Mouse (Mus musculus): ENCODE measurements around the gene Plod1.
"Not testable (repeated sequence)": the region's sequence is repeated elsewhere in the genome, so short reads cannot be mapped to it uniquely, and the experiment has no call there.

Plod1 gene

DNA sequence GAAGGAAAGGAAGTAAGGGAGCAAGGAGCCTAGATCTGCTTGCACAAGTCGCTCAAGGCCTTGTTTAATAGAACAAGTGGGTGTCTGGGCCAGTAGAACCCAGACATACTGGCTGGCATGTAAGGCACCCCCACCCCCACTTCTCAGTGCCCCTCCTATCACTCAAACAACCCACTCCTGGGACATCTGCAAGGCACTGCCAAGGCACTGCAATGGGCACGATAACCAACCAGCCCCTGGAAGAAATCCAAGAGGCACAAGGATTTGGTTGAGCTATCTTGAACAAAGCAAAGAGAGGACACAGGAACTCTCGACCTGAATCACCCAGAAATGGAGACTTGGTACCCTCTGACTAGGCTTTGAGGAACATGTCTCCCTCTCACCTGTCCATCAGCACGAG is 48.3 kb downstream of the Plod1 start:
- DNase-seq, result no peak

DNA sequence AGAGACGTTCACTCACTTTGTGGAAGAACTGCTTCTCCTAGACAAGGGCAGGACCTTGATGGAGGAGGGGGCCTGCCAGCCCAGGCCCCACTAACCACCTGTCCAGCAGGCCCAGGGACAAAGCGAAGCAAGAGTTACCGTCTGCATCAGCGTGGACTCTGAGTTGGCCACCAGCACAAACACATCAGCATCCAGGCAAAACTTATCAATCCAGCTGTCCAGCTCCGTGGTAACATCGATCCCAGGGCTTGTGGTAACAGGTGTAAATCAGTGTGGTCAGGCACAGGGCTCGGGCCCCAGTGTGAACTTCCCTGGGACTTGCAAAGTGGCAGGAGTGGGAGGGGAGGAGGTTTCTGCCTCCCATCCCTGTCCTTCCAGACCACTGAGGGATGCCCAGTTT is 49.3 kb downstream of the Plod1 start:
- no peak for DNase-seq

DNA sequence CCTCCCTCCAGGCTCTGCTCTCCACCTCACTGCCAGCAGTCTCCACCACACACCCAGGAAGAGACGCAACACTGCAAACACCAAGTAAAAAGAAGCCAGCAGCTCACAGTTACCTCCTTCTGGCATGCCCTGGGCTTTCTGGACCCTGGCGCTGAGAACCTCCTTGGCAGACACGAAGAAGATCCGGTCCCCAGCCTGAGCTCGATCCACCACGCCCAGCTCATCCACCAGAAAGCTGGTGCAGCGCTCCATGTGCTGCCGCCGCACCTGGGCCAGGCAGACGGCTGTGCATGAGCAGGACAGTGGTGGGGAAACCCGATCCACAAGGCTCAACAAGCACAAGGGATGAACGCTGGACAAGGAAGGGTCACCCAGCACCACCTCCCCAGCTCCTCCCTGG is 50.4 kb downstream of the Plod1 start:
- no peak for DNase-seq

DNA sequence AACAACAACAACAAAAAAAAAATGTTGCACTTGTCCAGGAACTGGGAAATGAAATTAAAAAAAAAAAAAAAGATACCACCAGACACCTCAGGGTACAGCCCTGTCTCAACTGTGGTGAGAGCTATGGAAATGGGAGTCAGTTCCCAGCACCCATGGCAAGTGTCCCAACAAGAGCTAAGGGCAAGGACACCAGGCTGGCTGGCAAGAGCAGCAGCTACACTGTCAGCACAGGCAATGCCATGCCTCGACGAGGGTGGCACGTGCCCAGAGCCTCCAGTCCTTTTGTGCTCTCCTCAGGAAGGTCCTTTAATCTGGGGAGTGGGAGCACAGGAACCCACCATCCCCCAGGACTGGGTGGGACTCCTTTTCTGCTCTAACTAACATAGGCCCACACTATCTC is 52.4 kb downstream of the Plod1 start:
- DNase-seq, result no peak

DNA sequence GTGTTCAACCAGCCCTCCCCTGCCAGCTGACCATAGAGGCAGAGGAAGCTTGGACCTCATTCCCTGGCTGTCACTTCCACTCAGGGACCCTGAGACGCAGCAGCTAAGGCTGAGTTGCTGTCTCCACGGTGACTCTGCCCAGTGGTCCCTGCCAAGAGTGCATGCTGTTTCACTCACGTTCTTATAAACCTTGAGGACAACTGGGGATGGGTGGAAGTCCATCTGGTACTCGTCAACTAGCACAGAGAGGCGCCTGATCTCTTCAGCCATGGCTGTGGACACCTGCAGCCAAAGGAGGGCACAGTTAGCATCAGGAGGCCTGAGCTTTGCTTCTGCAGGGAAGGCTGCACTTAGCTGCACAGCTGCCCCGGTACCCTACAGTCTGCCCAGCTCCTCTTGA is 53.5 kb downstream of the Plod1 start:
- DNase-seq, result no peak

DNA sequence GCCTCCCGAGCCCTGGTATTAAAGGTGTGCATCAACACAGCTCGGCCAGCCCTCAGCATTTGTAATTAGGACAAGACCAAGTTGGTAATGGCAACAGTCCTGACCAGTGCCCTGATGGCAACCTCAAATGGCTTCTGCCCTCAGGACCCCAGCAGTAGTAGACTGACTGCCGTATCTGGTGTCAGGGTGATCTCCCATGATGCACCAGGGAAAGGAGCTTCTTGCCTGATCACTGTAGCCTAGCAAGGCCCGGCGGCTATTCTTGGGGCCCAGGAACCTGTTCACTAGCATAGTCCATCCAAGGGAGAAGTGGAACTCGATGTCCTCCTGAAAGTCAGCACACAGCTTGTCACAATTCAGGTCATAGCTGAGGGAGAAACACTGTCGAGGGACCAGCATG is 54.8 kb downstream of the Plod1 start:
- DNase-seq, result no peak

DNA sequence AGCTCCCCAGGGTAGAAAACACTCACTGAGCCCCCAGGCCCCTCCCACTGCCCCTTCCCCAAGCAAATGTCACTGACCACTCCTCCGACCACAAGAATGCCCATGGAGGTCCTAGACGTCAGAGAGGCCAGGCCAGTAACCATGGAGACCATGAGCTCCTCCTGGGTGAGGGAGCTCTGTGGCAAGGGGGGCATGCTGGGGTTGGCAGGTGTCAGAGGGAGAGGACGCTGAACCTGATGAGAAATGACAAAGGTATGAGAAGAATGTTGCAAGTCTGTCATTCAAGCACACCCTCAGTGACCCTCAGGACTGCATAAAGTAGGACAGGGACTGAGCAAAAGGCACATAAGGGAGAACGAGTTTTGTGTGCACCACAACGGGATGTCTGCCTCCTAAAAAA is 56.7 kb downstream of the Plod1 start:
- no peak for DNase-seq

DNA sequence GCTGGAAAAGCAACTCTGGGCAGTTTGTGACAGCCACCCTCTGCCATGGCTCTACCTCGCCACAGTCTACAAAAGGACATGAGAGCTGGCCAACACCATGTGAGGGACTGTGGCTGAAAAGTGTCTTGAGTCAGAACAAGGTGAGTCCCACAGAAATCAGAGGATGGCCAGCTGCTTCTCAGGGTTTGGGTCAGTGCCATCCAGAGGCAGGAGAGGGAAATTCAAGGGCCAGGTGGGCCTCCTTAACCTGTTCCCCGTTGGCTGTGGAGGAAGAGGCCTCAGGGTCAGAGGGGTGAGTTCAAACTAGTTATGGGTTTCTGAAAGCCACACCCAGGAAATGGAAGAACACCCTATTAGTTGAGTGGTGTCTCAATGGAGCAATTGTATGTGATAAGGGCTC is 57.1 kb downstream of the Plod1 start:
- no peak for DNase-seq

DNA sequence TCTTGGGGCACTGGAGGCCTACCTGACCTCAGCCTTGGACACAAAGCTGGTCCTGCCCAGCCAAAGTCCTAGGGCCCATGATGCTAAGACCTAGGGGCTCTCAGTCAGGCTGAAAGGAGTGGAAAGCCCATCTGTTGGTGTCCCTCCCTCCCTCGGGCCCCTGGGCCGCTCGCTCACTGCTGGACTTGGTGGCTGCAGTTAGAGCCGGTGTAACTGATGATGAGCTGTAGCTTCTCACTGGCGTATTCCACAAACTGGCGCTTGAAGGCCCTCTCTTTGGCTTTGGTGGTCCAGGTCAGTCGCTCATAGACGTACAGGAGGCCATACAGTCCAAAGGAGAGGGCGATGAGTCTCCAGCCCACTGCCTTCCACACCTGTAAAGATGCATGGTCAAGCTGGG is 58.0 kb downstream of the Plod1 start:
- no peak for DNase-seq

DNA sequence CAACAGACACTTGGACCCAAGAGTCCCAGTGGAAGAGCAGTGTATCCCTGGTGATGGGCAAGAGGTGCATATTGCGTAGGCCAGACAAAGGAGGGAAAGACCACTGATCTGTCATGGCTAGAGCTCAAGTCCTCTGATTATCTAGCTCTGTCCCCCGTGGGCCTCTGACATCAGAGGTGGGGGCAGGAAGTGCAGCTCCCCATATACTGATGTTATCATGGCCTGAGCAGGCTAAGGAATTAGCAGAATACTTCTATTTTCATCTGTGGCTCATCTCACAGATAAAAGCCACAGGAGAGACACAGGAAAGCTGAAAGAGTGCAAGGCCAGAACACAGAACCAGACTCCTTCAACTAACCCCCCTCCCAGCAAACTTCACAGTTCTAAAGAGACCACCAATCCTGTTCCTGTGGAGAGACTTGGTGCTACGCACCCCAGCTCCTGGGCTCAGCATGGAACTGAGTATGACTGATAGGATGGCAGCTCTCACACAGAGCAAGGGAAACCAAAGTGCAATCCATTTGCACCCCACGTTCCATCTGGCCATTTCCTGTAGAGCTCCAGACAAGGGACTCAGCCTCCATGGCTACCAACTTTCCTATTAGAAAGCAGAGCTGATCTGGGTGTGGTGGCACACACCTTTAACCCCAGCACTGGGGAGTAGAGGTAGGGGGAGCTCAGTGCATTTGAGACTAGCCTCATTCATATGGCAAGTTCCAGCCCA is 60.6 kb downstream of the Plod1 start:
- no peak for DNase-seq

DNA sequence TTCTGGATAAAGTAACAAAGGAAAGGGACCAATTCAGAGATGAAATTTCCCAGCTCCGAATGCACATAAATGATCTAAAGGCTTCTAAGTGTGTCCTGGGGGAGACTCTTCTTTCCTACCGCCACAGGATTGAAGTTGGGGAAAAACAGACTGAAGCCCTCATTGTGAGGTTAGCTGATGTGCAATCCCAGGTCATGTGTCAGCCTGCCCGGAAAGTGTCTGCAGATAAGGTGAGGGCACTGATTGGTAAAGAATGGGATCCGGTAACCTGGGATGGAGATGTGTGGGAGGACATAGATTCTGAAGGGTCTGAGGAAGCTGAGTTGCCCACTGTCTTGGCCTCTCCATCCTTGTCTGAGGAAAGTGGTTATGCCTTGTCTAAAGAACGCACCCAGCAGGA is 67.3 kb downstream of the Plod1 start:
- DNase-seq, result no peak

DNA sequence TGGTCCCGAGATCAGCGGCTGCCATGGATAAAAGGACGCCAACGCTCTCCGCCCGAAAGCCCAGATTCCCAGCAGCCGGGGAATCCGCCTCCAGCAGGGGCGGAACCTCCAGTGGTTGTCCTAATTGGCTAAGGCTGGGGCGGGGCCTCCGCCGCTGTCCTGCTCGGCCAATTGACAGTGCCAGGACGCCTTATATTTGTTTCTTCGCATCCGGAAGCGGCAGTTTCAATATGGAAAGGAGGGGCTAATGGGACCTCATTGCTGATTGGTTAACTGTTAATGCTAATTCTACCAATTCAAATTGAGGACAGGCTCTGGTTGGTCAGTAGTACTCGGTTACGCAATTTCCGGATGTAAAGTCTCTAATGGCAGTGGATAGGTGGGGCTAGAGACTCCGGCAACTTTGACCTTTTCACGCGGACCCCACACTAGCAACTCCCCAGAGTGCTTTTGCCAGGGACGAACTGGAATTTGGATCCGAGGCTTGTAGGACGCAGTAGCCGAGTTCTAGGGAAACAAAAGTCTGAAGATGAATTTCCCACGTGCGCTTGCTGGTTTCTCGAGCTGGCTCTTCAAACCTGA is 68.0 kb downstream of the Plod1 start, which contains the start of the genes Miip and Fv1:
Miip (minus strand) TSS at position 367 of the 582 bp plus-strand sequence.
Fv1 (plus strand) TSS at position 530 of the 582 bp plus-strand sequence.
- DNase-seq, result peak; percentile 97 to 98

DNA sequence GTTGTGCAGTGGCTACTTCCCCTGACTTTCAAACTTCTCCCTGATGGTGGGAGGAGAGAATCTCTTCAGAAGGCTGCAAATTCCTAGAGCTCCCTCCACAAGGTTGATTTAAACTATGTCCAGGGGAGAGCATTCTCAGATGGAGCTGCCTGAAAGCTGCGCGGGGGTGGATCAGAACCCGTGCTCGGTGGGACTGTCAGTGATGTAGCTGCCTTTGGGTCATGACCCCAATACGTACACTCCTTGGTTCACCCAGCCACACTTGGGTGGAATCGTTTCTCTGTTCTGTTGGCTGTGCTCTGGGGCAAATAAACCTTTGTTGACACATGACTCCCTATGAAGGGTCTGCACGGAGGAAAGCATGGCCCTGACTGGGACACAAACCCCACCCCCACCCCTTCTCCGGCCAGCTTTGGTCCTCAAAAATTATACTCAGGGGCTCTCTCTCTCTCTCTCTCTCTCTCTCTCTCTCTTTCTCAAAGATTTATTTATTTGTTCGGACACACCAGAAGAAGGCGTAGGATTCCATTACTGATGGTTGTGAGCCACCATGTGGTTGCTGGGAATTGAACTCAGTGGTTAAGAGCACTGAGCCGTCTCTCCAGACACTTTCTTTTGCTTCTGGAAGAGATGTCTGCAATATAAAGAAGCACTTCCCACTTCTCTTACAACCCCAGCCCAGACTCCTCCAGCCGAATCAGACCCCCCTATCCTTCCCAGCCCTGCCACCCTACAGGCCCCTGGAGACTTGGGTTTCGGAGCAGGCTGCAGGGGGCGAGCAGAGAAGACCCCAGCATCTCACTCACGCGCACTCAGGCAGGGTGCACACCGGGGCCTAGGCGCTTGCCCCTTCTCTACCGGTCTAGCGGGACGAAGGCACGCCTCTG is 68.8 kb downstream of the Plod1 start:
- no peak for DNase-seq

DNA sequence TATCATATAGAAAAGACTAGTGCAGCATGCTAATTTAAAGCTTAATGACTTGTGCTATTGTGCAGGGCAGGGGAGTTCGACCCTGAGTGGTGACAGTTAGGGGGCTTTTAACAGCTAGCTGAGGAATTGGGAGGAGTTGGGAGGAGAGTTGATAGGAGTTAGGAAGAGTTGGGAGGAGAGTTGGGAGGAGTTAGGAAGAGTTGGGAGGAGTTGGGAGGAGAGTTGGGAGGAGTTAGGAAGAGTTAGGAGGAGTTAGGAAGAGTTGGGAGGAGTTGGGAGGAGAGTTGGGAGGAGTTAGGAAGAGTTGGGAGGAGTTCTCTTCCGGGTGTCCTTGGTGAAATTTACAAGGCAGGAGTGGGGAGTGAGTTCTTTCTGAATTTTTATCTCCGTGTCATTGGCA is 69.8 kb downstream of the Plod1 start:
- DNase-seq, result not testable (repeated sequence)

DNA sequence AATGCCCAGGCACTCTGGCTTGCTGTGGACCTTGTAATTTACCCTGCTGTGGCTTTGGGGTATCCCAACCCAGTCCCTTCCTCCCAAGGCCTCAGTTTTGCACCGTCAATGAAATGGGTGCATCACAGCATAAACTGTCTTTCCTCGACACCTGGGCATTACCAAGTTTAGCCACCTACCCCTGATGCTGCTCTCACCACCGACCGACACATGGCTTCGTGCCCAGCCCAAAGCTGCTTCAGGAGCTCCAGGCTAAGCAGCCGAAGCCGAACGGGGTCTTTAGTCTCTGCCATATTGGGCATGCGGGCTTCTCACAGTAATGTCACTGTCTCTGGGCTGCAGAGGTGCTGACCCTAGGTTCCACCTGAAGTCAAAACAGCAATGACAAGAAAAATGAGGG is 70.5 kb downstream of the Plod1 start:
- no peak for DNase-seq

DNA sequence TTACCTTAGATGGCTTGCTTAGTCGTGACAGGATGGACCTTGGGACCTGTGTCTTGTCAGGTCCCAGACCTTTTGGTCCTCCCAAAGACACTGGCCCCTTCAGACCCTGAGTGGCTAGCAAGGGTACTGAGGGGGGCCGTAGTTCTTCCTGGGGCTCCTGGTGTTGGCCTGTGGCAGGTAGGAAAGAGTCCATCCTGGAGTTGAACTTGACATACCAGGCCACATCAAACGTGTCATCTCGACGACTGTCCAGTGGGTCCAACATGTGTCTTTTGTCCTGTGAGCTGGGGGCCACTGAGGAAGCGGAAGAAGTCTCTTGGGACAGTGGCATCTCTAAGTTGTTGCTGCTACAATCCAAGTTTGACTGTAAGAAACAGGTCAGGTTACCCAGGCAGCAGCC is 70.9 kb downstream of the Plod1 start:
- DNase-seq, result no peak

DNA sequence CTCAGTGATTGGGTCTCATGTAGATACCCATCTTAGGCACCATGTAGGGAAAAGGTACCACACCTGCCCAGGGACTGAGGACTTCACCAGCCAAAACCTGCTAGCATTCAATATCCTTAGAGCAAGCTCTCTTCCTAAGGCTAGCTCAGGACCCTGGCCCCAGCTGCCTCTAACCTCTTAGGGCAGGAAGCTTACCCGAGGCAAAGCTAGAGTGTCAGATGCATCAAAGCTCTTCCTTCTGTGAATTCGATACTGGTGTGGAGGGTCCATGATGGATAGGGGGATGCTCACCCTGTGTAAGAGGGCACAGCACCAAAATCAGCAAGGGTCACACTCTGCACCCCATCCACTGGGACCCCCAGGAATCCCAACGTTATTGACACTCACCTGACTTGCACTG is 74.5 kb downstream of the Plod1 start:
- no peak for DNase-seq

All from lung, adult 18-20 months (tissue).